Mouse (Mus musculus) kidney, embryonic 16.5 days (tissue): ENCODE data around the gene Fcgrt. TPM values are rescaled to one million over a fixed set of nuclear protein-coding genes. Genes with fewer than 3 reads are reported as not detected.

Experiments used
- ATAC-seq: fragments of 200-750 bp; cut with Nextera tagmentation; 2 replicates; pipeline ENCODE4 v1.8.0; 2017; ENCODE audit warnings: moderate TSS enrichment; ENCODE audit not compliant: low FRiP score, low TSS enrichment
- H3K27ac ChIP-seq: fragments of 300-500 bp; sonication (generic); 2 replicates; pipeline ENCODE4 v1.5.1; 2014; ENCODE audit warnings: low read length
- H3K27me3 ChIP-seq: fragments of 300-500 bp; sonication (generic); 2 replicates; pipeline ENCODE4 v1.6.1; 2014; ENCODE audit warnings: low read length, control low read depth, mixed read lengths; ENCODE audit not compliant: insufficient read depth
- H3K36me3 ChIP-seq: fragments of 300-500 bp; sonication (generic); 2 replicates; pipeline ENCODE4 v1.6.1; 2014; ENCODE audit warnings: low read length, control low read depth, mixed read lengths; ENCODE audit not compliant: insufficient read depth
- H3K4me1 ChIP-seq: fragments of 300-500 bp; sonication (generic); 2 replicates; pipeline ENCODE4 v1.6.1; 2014; ENCODE audit warnings: low read length, control low read depth, mixed read lengths; ENCODE audit not compliant: insufficient read depth
- H3K4me2 ChIP-seq: fragments of 300-500 bp; sonication (generic); replicated peaks from 2 replicates; pipeline ENCODE4 v1.6.1; 2014; ENCODE audit warnings: low read depth, low read length
- H3K4me3 ChIP-seq: fragments of 300-500 bp; sonication (generic); 2 replicates; pipeline ENCODE4 v1.5.1; 2014; ENCODE audit warnings: mild to moderate bottlenecking, low read length
- H3K9ac ChIP-seq: fragments of 300-500 bp; sonication (generic); replicated peaks from 2 replicates; pipeline ENCODE4 v1.6.1; 2014; ENCODE audit warnings: low read length
- H3K9me3 ChIP-seq: fragments of 300-500 bp; sonication (generic); 2 replicates; pipeline ENCODE4 v1.6.1; 2016; ENCODE audit warnings: low read length, control low read depth
- WGBS: fragments of 180-500 bp; shearing (Covaris S2); extraction: QIAGEN DNeasy Blood & Tissue Kit; methylation state at CpG from one replicate; pipeline ENCODE4 v1.1.7; 2014; 5-methylcytosine and 5-hydroxymethylcytosine counted together
- polyA plus RNA-seq: library from polyadenylated mRNA; unstranded; fragments of >200 nt; fragmentation: Nextera tagmentation; extraction: Ambion mirVana; gene quantifications from 2 replicates; pipeline ENCODE4 v1.2.1, GENCODE M21; 2015

Gene Fcgrt
- polyA plus RNA-seq, 1 experiment from 2014 or later: 114 TPM

DNA sequence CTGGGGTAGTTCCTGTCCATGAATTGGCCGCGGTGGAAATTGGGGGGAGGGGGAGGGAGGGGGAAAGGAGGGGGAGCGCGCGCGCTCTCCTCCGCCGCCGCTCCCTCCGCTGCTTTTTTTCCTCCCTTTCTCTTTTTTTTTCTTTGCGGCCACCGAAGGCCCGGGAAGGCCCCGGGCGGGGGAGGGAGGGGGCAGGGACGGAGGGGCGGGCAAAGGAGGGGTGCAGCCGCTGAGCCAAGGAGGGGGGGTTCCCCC lies 50.9 kb downstream of the Fcgrt start, which contains the start of gene Prr12:
TSS of gene Prr12 (minus strand) at position 20 of the 255 bp plus-strand sequence.
- Histone ChIP-seq H3K9me3 (no peaks in the 10 kb centered on the region), H3K9ac (peak within 1 kb of the TSS; percentile 95), H3K4me2 (peak within 1 kb of the TSS; percentile 98), H3K27me3 (no peaks in the 10 kb centered on the region), H3K36me3 (peaks cover 29% of the 10 kb centered on the region), H3K4me3 (peak within 1 kb of the TSS; percentile 86), H3K4me1 (peaks cover 17% of the 10 kb centered on the region), H3K27ac (peak within 1 kb of the TSS; percentile 100)
- WGBS: 0% methylated on average over 5 of the region's 18 CpGs
- no peak for ATAC-seq

GRCm38 (mm10) chr7:45052181-45052861 lies 51.3 kb downstream of the Fcgrt start:
- no peak for ATAC-seq
- H3K9me3 ChIP-seq: no peaks in the 10 kb centered on the region

GRCm38 (mm10) chr7:45051601-45051974 lies 52.1 kb downstream of the Fcgrt start:
- H3K9ac ChIP-seq: peak overlapping the region; percentile 95
- H3K27ac ChIP-seq: peak overlapping the region; percentile 100
- no peaks in the 10 kb centered on the region for H3K9me3 ChIP-seq
- 1% methylated on average over 13 of the region's 13 CpGs for WGBS
- H3K36me3 ChIP-seq: peaks cover 41% of the 10 kb centered on the region
- no peak for ATAC-seq
- no peaks in the 10 kb centered on the region for H3K27me3 ChIP-seq
- peak overlapping the region; percentile 98 for H3K4me2 ChIP-seq
- peaks cover 17% of the 10 kb centered on the region for H3K4me1 ChIP-seq
- peak overlapping the region; percentile 86 for H3K4me3 ChIP-seq

More at GRCm38 (mm10) chr7:45052181-45052861, 51.3 kb downstream of the Fcgrt start:
- peak overlapping the region; percentile 95 for H3K9ac ChIP-seq
- H3K27ac ChIP-seq: peak overlapping the region; percentile 100
- H3K4me3 ChIP-seq: peak overlapping the region; percentile 86
- H3K27me3 ChIP-seq: no peaks in the 10 kb centered on the region
- H3K4me1 ChIP-seq: peaks cover 17% of the 10 kb centered on the region
- peaks cover 33% of the 10 kb centered on the region for H3K36me3 ChIP-seq
- H3K4me2 ChIP-seq: peak overlapping the region; percentile 98
- 0% methylated on average over 38 of the region's 38 CpGs for WGBS

DNA sequence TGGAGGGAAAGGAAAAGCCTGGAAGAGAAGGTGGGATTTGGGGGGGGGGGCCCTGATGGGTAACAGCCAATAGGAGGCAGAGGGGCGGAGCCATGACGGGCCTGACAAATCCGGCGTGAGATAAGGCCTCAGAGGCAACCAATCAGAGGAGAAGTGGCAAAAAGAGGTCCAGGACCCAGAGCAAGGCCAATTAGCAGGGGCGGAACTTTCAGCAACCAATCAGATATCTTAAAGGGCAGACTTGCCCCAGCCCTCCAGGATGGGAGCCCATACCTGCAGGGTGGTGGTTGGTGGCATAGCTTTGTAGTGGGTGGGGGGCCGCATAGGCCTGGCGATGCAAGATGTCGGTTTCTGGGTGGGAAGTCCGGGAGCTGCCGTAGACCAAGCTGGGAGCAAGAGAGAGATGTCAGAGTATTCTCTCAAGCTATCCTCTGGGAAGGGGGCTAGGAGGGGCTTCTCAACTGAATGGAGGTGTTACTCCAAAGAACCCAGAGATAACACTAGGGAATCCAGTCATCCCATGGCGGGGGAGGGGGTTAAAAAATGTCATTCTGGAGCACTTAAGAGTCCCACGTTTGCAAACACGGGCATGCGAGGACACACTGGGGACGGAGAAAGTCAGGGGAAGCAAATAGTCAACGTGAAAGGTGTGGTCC lies 52.6 kb downstream of the Fcgrt start:
- H3K9ac ChIP-seq: peak overlapping the region; percentile 95
- peaks cover 17% of the 10 kb centered on the region for H3K4me1 ChIP-seq
- H3K4me3 ChIP-seq: peak overlapping the region; percentile 86
- peak overlapping the region; percentile 100 for H3K27ac ChIP-seq
- no peaks in the 10 kb centered on the region for H3K27me3 ChIP-seq
- ATAC-seq: peak; percentile 10; the same call in 1 of the 2 replicates
- peak overlapping the region; percentile 98 for H3K4me2 ChIP-seq
- no peaks in the 10 kb centered on the region for H3K9me3 ChIP-seq
- H3K36me3 ChIP-seq: peaks cover 46% of the 10 kb centered on the region
- 3% methylated on average over 16 of the region's 16 CpGs for WGBS

DNA sequence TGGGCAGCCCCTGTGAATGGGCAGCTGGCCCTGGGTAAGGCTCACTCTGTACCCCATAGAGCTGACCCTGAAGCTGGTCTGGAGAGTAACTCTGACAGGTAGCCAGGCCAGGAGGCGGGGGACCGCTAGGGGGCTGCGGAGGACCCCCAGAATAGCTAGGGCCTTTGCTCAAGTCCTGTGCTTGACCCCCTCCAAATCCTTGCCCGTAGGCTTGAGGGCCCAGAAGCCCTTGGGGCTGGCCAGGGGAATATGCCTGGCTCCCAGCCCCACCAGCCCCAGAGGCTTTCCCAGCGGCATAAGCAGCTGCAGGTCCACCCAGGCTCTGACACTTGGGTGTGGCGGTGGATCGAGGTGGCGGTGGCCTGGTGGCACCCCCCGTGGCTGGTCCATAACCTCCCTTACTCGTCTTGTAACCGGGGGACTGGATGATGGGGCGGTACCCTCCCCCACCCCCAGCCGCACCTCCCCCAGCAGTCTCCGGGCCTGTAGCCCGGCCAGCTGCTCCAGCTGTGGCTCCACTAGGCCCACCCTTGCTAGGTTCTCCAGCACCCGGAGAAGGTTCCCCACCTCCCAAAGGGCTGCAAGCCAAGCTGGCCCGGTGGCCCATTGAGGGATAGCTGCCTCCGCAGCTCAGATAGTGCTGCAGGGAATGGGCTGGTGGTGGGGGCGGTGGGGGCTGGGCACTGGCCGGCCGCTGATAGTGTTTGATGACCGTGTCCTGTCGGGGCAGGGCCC lies 54.6 kb downstream of the Fcgrt start:
- Histone ChIP-seq H3K36me3 (peaks cover 65% of the 10 kb centered on the region), H3K9ac (0 out of 2 replicates have a peak overlapping the region, but pooled peaks have one; percentile 0), H3K27me3 (no peaks in the 10 kb centered on the region), H3K27ac (no peak overlapping the region), H3K4me1 (peaks cover 17% of the 10 kb centered on the region), H3K4me3 (no peak overlapping the region), H3K9me3 (no peaks in the 10 kb centered on the region), H3K4me2 (no peak overlapping the region)
- ATAC-seq: no peak
- 86% methylated on average over 23 of the region's 23 CpGs for WGBS

GRCm38 (mm10) chr7:45048001-45048890 lies 55.4 kb downstream of the Fcgrt start:
- Histone ChIP-seq H3K9me3 (no peaks in the 10 kb centered on the region), H3K27ac (no peak overlapping the region), H3K27me3 (no peaks in the 10 kb centered on the region), H3K4me3 (no peak overlapping the region), H3K4me1 (peaks cover 17% of the 10 kb centered on the region), H3K36me3 (peaks cover 72% of the 10 kb centered on the region), H3K9ac (no peak overlapping the region), H3K4me2 (no peak overlapping the region)
- no peak for ATAC-seq
- 89% methylated on average over 38 of the region's 38 CpGs for WGBS

DNA sequence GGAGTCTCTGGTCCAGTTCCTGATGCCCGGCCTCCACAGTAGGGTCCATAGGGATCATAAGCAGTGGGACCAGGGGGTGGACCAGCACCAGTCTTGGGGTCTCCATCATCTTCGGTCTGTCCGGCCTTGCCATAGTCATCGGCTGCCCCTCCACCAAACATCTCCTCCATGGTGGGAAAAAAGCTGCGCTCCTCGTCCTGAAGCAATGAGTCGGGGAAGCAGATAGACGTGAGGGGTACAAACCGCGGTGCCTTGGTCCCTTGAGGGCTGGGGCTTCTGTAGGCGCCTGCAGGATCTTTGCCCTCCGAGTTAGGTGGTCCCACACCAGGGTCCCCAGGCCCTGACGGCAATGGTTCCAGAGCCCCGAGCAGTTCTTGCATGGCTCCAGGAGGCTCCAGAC lies 56.2 kb downstream of the Fcgrt start:
- Histone ChIP-seq H3K4me1 (peaks cover 17% of the 10 kb centered on the region), H3K9ac (no peak overlapping the region), H3K9me3 (no peaks in the 10 kb centered on the region), H3K4me3 (no peak overlapping the region), H3K27ac (no peak overlapping the region), H3K4me2 (no peak overlapping the region), H3K27me3 (no peaks in the 10 kb centered on the region), H3K36me3 (peaks cover 80% of the 10 kb centered on the region)
- no peak for ATAC-seq
- 94% methylated on average over 14 of the region's 14 CpGs for WGBS

- ATAC-seq: no peak
- 96% methylated on average over 26 of the region's 26 CpGs for WGBS
- H3K4me2 ChIP-seq: no peak overlapping the region
- H3K9me3 ChIP-seq: no peaks in the 10 kb centered on the region
- H3K4me3 ChIP-seq: no peak overlapping the region
- H3K9ac ChIP-seq: no peak overlapping the region
- H3K27me3 ChIP-seq: no peaks in the 10 kb centered on the region
- peaks cover 86% of the 10 kb centered on the region for H3K36me3 ChIP-seq
- H3K27ac ChIP-seq: no peak overlapping the region
- H3K4me1 ChIP-seq: peaks cover 15% of the 10 kb centered on the region
Measured at GRCm38 (mm10) chr7:45046853-45047350, 56.7 kb downstream of the Fcgrt start.

DNA sequence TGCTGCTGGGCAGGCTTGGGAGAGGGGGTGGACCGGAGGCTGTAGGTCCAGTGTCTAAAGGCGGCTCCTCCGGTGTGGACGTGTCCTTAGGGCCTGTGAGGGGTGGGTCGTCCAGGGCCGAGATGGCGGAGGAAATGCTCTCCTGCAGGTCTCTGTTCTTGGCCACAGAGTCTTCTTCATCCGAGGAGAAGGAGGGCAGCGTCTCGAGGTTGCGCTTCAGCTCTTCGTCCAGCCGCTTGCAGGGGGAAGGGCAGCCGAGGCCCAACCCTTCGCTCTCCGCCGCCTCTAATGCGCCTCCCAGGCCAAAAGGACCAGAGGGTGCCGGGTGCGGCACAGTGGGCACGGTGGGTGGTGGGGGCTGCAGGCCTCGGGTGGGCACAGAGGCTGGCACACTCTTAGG lies 57.9 kb downstream of the Fcgrt start:
- ATAC-seq: no peak
- 91% methylated on average over 22 of the region's 22 CpGs for WGBS

More for the DNA sequence above, 57.9 kb downstream of the Fcgrt start:
- Histone ChIP-seq H3K36me3 (peaks cover 96% of the 10 kb centered on the region), H3K4me3 (no peak overlapping the region), H3K4me1 (peaks cover 5% of the 10 kb centered on the region), H3K27ac (no peak overlapping the region), H3K9ac (no peak overlapping the region), H3K4me2 (no peak overlapping the region), H3K27me3 (no peaks in the 10 kb centered on the region), H3K9me3 (no peaks in the 10 kb centered on the region)
